Mouse (Mus musculus) liver, adult 2 months (tissue): ENCODE measurements around the gene Foxn2.

Experiments used
- CTCF ChIP-seq: fragments of 200-500 bp; IDR thresholded peaks from 2 replicates; pipeline ENCODE4 v1.5.1; 2011; ENCODE audit warnings: low read depth, low read length, control low read depth
- POLR2A ChIP-seq: fragments of 200-500 bp; IDR thresholded peaks from 2 replicates; pipeline ENCODE4 v1.6.1; 2011; ENCODE audit warnings: low read length, control low read depth; ENCODE audit not compliant: insufficient read depth; ENCODE audit errors: extremely low read depth

DNA sequence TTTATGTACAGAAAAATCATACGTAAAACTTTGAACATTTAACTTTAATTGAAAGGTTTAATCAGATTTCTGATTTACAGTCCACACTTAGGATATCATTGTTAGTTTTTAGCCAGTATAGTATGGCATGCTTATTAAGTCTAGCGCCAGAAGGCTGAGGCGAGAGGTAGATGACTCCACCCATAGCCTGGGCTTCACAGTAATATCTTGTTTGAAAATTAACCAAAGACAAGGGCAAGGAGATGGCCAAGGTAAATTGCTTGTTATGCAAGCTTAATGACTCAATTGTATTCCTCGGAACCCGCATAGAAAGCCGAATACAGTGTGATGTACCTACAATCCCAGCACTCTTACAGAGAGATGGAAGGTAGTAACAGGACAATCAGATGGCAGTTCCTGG, 42.4 kb upstream of the Foxn2 start:
- no peak for TF ChIP-seq CTCF
- TF ChIP-seq POLR2A: no peak
